Mouse (Mus musculus): ENCODE results near the gene Zdhhc18. TPM values are rescaled to one million over a fixed set of nuclear protein-coding genes. Genes with fewer than 3 reads are reported as not detected.
A peak's percentile ranks its signal among the peaks of the same experiment; 100 is the strongest.

Zdhhc18 gene
- total RNA-seq, 2 experiments from 2014 or later, result 30.9 to 40.6 TPM

DNA sequence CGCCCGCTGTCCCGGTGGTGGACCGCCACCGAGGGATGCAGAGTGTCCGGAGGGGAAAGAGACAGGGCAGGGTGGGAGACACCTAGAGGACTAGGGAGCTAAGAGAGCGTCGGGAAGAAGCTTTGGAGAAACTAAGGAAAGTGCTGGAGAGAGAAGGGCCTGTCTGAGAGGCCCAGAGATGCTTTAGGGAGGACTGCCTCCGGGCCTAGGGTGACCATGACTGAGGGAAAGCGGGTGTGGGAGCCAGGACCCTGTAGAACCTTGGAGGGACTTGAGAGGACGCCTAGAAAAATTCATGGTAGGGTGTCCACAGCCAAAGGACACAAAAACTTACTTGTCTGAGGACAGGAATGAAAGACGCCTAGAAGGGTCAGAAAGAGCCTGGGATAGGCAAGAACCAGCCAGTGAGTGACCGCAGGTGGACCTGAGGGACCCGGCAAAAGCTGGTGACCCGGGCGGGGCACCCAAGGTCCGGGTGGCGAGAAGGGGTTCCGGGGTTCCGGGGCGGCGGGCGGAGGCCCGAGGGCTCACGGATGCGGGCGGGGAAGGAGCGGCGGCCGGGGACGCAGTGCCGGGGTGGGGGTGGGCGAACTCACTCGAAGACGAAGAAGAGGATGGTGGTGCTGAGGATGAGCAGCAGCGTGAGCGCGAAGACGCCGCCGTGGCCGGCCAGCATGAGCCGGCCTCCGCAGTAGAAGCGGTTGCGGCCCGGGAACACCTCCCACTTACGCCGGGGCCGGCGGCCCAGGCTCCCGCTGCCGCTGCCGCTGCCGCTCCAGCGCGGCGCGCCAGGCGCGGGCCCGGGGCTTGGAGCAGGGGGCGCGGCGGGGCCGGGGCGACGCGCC, 17.2 kb downstream of the Zdhhc18 start:
- DNase-seq (ENCODE audit: low spot score in 2 of 2), result peak in 1 of 2 experiments; percentile 32
- intact Hi-C loops (cut with DNase I), result no loop called here

DNA sequence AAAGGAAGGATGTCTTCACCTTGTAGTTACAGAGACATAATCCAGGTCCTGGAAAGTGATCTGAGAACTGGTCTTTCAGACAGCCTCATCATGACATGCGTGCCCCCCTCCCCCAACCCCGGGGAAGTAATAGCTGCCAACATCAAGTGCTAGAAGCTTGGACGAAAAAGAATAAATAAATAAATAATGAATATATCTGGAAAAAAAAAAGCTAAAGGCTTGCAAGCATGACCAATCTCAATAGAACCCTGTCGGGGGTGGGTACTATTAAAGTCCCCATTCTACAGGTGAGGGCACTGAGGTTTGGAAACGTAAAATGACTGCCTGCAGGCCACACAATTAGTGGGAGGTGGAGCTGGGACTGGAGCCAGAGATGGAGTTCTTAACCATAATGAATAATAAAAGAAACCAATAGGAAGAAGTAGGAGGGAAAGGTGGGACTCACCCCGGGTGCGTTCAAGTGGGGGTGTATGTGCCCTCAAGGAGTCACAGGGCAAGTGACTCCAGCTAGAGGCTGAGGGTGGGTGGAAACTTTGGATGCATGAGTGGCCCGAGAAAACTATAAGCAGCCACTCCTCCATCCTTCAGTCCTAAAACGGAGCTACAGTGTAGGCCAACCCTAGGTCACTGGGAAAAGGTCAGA, 18.1 kb downstream of the Zdhhc18 start:
- intact Hi-C loops (cut with DNase I), result no loop called here

DNA sequence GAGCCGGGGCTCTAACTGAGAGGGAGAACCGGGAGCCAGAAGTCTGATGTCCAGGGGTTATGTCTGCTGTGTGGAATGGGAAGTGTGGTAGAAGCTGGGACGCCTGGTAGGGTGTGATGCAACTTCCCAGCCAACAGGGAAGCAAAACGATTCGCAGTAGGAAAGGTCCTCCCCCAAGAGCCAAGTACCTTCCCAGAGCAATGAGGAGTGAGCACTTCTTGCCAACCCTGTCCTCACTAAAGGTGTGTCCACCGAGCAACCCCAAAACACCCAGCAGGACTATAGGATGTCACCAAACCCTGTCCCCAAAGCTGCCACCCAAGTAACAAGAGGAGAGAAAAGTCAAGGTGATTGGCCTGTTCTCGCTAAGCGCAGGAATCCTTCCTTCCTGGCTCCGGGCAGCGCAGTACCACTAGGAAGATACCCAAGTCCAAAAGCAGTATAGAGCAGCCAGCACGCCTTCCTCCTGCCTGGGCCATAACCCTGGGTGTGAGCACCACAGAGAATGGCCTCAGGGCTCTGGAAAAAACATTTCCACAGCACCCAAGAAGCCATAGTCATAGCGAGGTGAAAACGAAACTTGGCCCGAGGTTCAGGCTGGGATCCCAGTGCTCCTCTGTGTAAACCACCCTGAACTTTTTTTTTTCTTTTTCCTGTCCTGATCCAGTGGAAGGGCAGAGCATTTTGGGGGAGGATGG, 18.7 kb downstream of the Zdhhc18 start:
- intact Hi-C loops (cut with DNase I), result no loop called here
- DNase-seq (ENCODE audit: low spot score in 2 of 2), result no peak

More for the DNA sequence above, 18.1 kb downstream of the Zdhhc18 start:
- DNase-seq (ENCODE audit: low spot score in 2 of 2), result no peak

DNA sequence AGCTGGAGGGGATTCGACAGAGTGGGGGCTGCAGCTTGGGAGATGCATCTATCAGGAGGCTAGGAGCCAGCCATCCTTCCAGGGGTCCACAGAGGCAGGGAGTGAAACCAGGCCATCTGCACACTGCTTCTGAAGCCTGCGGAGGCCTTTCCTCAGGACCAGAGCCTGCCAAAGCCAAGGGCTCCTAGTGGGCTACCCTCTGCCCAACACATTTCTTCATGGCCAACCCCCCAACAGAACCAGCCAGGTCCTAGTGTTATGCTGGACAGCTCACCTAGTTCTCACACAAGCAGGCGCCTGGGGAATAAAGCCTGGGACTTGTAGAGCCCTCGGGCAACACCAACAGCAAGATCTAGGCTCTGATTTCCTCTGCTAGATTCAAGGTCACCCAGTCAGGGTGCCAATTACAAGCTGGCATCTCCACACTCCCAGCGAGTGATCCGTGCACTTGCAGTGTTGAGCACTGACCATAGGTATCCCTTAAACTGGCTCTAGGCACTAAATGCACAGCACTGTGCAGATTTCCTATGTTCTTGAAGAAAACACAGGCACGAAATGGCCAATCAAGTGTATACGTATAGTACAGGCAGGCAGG, 19.5 kb downstream of the Zdhhc18 start:
- DNase-seq (ENCODE audit: low spot score in 2 of 2), result no peak
- intact Hi-C loops (cut with DNase I), result no loop called here

DNA sequence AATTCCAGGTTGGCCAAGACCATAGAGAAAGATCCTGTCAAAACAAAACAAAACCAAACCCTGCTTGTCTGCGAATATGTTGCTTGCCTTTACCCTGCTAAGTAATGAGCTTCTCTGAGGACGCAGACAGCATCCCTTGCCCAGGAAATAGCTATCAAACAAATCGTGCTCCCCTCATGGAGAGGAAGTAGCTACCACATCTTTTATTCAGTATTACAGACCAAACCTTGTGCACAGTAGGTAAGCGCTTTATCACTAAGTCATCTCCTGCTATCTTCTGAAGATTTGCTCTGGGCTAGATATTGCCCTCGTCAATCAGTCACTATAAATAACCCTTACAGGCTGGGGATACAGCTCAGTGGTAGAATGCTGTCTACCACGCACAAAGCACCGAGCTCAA, 20.8 kb downstream of the Zdhhc18 start:
- intact Hi-C loops (cut with DNase I), result no loop called here
- DNase-seq (ENCODE audit: low spot score in 2 of 2), result no peak

DNA sequence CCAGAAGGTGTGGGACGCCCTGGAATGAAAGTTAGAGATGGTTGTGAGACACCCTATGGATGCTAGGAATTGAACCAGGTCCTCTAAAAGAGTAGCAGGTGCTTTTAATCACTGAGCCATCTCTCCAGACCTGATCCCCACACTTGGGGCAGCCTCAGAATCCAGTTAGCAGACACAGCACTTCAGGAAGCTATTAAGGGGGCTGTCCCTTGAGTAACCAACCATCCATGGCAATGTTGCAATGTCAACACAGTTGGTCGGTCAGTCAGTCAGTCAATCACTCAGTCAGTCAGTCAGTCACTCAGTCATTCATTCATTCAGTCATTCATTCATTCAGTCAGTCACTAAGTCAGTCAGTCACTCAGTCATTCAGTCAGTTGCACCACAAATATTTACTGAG, 21.4 kb downstream of the Zdhhc18 start:
- intact Hi-C loops (cut with DNase I), result no loop called here
- no peak for DNase-seq (ENCODE audit: low spot score in 2 of 2)

DNA sequence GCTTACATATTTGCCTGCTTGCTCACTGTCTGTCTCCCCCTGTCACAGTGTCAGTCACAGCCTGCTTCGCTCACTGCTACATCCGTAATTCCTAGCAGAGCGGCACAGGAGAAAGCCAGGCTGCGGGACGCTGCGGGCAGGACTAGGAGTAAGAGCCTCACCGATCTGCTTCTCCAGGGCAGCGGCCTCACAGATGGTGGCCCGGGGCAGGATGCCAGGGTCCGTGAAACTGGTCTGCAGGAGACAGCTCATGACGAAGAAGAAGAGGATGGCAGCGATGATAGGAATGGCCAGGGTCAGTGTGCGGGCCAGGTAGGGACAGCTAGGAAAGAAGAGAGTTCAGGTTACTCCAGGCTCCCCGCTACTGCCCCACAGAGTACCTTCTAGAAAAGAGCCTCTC, 22.9 kb downstream of the Zdhhc18 start:
- intact Hi-C loops (cut with DNase I), result no loop called here
- no peak for DNase-seq (ENCODE audit: low spot score in 2 of 2)

DNA sequence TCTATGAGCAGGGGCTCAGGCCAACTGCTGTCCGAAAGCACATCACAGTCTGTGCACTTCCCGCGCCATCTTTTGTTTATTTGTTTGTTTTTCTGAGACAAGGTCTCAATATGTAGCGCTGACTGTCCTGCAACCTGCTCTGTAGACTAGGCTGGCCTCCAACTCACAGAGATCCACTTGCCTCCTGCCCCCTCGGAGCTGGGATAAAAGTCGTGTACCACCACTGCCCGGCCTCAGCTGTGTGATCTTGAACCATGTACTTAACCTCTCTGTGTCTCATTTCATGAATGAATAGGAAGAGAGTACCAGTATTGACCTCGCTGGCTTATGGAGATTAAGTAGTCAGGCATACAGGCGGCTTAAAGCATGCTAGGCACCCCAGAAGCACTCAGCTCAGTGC, 23.3 kb downstream of the Zdhhc18 start:
- intact Hi-C loops (cut with DNase I), result no loop called here
- DNase-seq (ENCODE audit: low spot score in 2 of 2), result no peak

DNA sequence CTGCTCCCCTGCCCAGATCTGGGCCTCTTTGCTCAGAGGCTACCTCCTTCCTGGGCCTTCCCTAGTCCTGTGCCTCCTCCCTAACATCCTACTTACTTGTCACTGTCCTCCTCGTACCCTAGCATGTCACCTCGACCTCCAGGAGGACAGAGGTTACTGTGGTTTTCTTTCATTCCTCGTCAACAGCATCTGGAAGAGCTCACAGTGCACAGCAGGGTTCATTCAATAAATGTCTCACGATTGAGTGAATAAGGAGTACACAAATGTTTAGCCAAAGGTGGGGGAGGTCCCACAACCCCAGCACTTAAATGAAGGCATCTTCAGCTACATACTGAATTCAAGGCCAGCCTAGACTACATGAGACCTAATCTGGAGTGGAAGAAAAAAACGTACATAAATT, 23.7 kb downstream of the Zdhhc18 start:
- intact Hi-C loops (cut with DNase I), result no loop called here

DNA sequence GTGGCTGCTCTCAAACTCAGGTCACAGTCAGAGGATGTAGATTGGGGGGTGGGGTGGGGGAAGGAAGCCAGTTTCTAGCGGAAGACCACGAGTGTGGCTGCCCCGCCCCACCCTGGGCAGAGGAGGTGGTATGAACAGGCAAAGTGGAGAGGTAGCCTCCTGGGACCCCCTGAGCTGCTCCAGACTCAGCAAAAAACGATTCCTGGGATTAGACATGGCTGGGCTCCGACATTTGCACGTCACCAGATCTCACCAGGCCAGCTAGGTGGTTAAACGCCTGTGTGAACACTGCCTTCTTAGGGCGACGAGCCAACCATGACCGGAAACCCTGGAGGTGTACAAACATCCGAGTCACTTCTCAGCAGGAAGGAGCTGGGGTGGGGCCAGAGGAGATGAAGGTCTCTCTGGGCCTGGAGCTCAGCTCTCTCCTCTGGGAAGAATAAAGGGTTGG, 24.3 kb downstream of the Zdhhc18 start:
- intact Hi-C loops (cut with DNase I), result no loop called here
- no peak for DNase-seq (ENCODE audit: low spot score in 2 of 2)

More for the DNA sequence above, 23.7 kb downstream of the Zdhhc18 start:
- no peak for DNase-seq (ENCODE audit: low spot score in 2 of 2)

DNA sequence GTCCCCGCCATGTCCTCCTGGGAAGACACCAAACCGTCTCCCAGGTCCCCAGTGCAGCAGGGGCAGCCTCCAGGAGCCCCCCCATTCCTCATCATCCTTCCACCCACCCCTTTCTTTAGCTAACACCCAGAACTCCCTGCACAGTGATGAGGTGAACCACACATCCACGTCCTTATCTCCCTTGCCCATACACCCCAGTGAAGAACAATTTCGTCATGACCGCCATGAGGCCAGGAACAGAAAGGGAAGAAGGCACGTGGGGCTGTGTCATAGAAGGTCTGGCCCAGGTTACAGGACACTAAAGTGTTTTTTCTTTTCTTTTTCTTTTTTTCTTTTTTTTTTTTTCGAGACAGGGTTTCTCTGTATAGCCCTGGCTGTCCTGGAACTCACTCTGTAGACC, 25.1 kb downstream of the Zdhhc18 start:
- no peak for DNase-seq (ENCODE audit: low spot score in 2 of 2)

DNA sequence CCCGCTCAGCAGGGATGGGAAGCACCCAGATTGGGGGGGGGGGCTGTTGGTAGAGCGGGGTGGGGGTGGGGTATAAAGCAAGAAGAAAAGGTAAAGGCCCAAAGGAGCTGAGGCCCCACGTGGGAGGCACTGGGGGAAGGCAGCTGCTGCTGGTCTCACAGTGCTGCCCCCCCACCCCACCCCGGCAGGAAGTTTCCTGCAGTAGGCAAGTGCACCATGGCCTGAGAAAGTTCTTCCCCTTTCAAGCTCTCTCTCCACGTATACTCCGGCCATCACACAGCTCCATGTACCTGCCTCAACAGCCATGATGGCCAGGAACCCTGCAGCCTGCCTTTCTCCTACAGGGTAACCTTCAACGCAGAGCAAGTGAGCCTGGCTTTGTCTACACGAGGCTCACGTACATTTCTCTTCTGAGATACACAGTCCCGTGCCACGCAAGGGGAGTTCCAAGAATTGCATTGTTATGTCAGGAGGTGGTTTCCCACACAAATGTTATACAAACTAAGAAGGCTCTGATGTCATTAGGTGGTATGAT, 27.7 kb downstream of the Zdhhc18 start:
- DNase-seq (ENCODE audit: low spot score in 2 of 2), result no peak
- intact Hi-C loops (cut with DNase I), result no loop called here

More for the DNA sequence above, 25.1 kb downstream of the Zdhhc18 start:
- intact Hi-C loops (cut with DNase I), result no loop called here

DNA sequence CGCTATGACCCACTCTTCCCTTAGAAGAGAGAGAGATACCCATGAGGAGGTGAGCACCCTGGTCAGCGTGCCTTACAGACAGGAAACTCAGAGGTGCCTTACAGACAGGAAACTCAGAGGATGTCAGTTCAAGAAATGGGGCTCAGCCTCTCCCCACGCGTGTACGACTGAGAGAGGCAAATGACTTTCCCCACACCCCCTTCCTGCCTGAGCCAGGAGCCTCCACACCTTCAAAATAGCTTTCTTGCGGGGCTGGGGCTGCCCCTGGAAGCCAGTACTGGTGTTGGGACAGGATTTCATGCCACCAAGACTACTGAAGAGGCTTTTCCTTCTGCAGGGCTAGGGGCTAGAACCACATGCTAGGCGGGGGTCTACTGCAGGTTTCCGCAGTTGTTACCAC, 29.3 kb downstream of the Zdhhc18 start:
- DNase-seq (ENCODE audit: low spot score in 2 of 2), result no peak
- intact Hi-C loops (cut with DNase I), result no loop called here

DNA sequence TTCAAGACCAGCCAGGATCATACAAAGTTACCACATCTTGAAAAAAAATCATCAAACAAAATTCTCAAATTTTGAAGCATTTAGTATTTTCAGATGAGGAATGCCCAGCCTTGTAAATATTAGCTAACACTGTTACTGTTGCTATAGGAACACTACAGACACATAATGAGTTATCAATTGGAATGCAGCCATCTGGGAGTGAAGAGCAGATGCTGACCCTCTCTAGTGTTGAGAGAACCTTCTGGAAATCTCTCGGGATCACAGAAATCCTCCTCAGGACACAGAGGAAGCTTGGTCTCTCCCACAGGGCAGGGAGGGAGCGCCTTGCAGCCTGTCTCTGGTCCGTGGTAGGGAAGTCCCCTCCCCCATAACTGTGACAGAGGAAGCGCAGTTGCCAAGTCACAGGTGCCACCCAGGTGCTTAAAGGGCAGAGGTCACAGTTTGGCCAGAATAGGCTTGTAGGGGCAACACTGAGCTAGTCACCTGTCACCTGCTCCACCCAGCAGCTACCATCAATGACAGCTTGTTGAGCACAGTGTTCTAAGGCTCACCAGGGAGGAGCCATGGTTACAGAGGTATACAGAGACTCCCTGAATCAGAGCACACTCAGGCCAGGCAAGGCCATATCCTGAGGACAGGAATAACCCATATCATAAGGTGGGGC, 30.3 kb downstream of the Zdhhc18 start:
- no peak for DNase-seq (ENCODE audit: low spot score in 2 of 2)
- intact Hi-C loops (cut with DNase I), result no loop called here

DNA sequence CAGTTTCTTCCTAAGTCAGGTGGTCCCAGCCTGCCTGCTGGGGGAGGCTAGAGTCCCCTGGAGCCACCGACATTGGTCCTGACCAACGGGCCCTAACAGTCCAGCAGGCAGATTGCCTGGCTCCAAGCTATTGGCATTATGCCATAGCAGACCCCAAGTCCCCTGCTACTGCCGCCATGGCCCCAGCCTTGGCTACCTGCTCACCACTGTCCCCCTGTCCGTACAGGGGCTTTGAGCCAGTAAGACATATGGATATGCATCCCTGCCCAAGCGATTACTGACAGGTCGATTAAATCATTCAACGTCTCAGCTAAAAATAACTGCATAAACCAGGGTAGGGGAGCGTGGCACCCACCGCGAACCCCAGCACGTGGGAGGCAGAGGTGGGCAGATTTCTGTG, 32.0 kb downstream of the Zdhhc18 start:
- DNase-seq (ENCODE audit: low spot score in 2 of 2), result no peak
- intact Hi-C loops (cut with DNase I), result no loop called here

DNA sequence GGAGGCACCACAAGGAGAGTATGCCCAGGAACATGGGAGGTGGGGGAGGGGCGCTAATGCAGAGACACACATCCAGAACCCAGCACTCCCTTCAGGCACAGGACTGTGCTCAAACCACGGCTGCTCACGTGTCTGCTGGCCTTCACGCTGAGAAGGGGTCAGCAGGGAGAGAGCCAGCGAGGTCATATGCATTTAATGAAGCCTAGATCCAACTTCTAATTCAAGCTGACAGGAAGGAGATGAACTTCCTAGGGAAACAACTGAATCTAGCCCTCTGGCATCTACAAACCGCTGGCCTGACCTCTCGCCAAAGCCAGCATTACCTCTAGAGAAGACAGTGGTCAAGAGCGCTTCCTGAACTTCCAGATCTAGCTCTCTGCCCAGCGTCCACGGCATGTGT, 34.5 kb downstream of the Zdhhc18 start:
- intact Hi-C loops (cut with DNase I), result no loop called here
- DNase-seq (ENCODE audit: low spot score in 2 of 2), result no peak

DNA sequence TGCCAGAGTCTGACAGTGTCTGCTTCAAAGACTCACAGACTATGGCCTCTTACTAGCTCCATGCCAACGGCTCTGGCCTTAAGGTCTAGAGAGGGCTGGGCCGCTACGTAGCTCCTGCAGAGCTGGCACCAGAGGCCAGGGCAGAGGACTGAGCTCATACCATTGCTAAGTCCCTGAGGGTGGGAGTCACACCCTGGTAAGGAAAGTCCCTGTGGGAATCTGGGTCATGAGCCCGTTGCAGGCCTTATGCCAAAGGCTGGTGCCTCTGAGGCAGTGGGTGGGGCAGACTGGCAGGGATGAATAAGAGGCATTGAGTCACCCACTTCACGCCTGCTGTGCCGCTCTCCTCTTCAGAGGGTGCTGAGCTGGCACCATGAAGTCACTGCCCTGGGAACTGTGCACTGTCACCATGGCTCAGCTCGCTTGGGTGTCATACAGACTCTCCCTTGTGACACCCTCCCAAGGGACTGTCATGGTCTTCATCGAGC, 35.6 kb downstream of the Zdhhc18 start:
- intact Hi-C loops (cut with DNase I), result no loop called here
- DNase-seq (ENCODE audit: low spot score in 2 of 2), result peak; percentile 67 to 90

DNA sequence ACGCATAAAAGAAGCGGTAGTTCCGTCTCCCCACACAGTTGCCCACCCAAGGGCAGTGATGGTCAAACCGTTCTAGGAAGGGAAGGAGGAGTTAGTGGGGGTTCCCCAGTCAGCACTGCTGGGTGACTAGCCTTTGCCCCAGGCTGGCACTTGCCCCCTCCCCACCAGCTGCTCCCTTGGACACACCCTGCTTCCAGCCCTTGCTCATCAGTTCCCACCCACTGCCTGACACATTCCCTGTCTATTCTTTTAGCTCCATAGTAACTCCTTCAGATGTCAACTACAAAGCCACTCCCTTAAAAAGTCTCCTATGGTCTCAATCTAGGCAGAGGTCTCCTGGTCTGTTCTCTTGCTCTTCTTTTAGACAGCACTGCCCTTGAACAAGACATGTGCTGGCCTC, 36.1 kb downstream of the Zdhhc18 start:
- intact Hi-C loops (cut with DNase I), result no loop called here
- DNase-seq (ENCODE audit: low spot score in 2 of 2), result peak in 1 of 2 experiments; percentile 34

DNA sequence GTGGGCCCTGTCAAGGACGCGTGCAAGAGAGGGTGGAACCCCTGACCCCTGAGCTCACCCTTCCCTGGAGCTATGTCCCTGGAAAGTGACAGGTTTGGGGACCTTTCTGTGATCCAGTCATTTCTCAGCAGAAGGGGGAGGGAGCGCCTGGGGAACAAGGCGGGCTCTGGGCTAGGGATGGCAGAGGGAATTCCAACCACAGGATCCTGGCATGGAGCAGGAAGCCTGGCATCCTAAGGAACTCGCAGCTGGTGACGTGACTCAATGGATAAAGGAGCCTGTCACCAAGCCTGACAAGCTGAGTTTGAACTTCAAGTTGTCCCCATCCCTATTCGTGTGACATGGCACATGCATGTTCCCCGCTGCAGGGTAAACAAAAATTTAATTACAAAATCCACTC, 36.9 kb downstream of the Zdhhc18 start:
- DNase-seq (ENCODE audit: low spot score in 2 of 2), result no peak
- intact Hi-C loops (cut with DNase I), result no loop called here
